Mouse (Mus musculus) lung, postnatal 25 days (tissue): ENCODE data around the gene Zfp113.

Experiments used
- DNase-seq: peaks from one replicate; pipeline ENCODE4 v3.0.0; 2022; ENCODE audit warnings: low spot score

Gene Zfp113

GRCm38 (mm10) chr5:138155443-138155976 lies at the start of gene Zfp113:
Gene Zfp113 (minus strand): TSS chr5:138155744.
- DNase-seq: peak; percentile 96

GRCm38 (mm10) chr5:138202086-138202485 lies 46.5 kb upstream of the Zfp113 start:
- DNase-seq: no peak

- no peak for DNase-seq
Observed at GRCm38 (mm10) chr5:138199576-138199975, 44.0 kb upstream of the Zfp113 start.

- no peak for DNase-seq
Observed at GRCm38 (mm10) chr5:138195463-138195862, 39.9 kb upstream of the Zfp113 start.

GRCm38 (mm10) chr5:138194755-138195345 lies 39.3 kb upstream of the Zfp113 start:
- no peak for DNase-seq

- peak; percentile 88 for DNase-seq
Observed at GRCm38 (mm10) chr5:138193771-138194727, 38.5 kb upstream of the Zfp113 start, which contains the start of gene Mblac1. Gene Mblac1 (plus strand): TSS chr5:138194314.

- peak; percentile 85 for DNase-seq
Observed at GRCm38 (mm10) chr5:138187661-138188306, 32.2 kb upstream of the Zfp113 start.

GRCm38 (mm10) chr5:138186950-138187638 lies 31.6 kb upstream of the Zfp113 start, which contains the start of the genes Taf6 and Cnpy4:
Gene Taf6 (minus strand): TSS chr5:138187451.
Gene Cnpy4 (plus strand): TSS chr5:138187485.
- DNase-seq: peak; percentile 90

GRCm38 (mm10) chr5:138173217-138173616 lies 17.7 kb upstream of the Zfp113 start:
- no peak for DNase-seq

GRCm38 (mm10) chr5:138171695-138172491 lies 16.3 kb upstream of the Zfp113 start, which contains the start of the genes Ap4m1 and Mcm7:
Gene Ap4m1 (plus strand): TSS chr5:138172002.
Gene Mcm7 (minus strand): TSS chr5:138172422.
- DNase-seq: peak; percentile 99

- peak; percentile 97 for DNase-seq
Observed at GRCm38 (mm10) chr5:138170936-138171561, 15.5 kb upstream of the Zfp113 start.

GRCm38 (mm10) chr5:138165594-138165993 lies 10.1 kb upstream of the Zfp113 start:
- no peak for DNase-seq

- DNase-seq: no peak
Observed at GRCm38 (mm10) chr5:138163610-138164009, 8.1 kb upstream of the Zfp113 start.

- DNase-seq: no peak
Observed at GRCm38 (mm10) chr5:138163046-138163445, 7.5 kb upstream of the Zfp113 start.

GRCm38 (mm10) chr5:138160842-138161665 lies 5.5 kb upstream of the Zfp113 start, which contains the start of gene Cops6:
Gene Cops6 (plus strand): TSS chr5:138161071.
- peak; percentile 95 for DNase-seq

- no peak for DNase-seq
Observed at GRCm38 (mm10) chr5:138160224-138160762, 4.7 kb upstream of the Zfp113 start.

GRCm38 (mm10) chr5:138154390-138154789 lies 1.2 kb downstream of the Zfp113 start:
- no peak for DNase-seq

GRCm38 (mm10) chr5:138138585-138138984 lies 17.0 kb downstream of the Zfp113 start:
- DNase-seq: no peak
